Mouse (Mus musculus) Patski (cell line): ENCODE measurements around the gene Gys2. TPM values are rescaled to one million over a fixed set of nuclear protein-coding genes. Genes with fewer than 3 reads are reported as not detected.

Source experiments
- ATAC-seq: fragments of 100-300 bp; one replicate; pipeline ENCODE4 v1.8.0; 2021
- CTCF ChIA-PET: fragments of 350-600 bp; sonication (Branson Sonifier 250); formaldehyde crosslinking; loops from one replicate; lab custom pipeline; 2022; ENCODE audit warnings: inconsistent platforms; lab: Charles Lee
- POLR2A ChIA-PET: fragments of 350-600 bp; sonication (Branson Sonifier 250); formaldehyde crosslinking; loops from one replicate; lab custom pipeline; 2022; ENCODE audit warnings: antibody characterized with exemption, inconsistent platforms; lab: Charles Lee
- DNase-seq: peaks from one replicate; pipeline ENCODE4 v3.0.0-alpha.2; 2011; ENCODE audit warnings: low read depth, low spot score
- H3K27me3 ChIP-seq: fragments of 371-371 bp; one replicate; pipeline ENCODE4 v1.5.1; 2021
- CTCF ChIP-seq: fragments of 100-300 bp; IDR thresholded peaks from one replicate; pipeline ENCODE4 v1.5.1; 2021
- in situ Hi-C: fragments of 300-500 bp; cut with MboI; formaldehyde crosslinking; loops from 3 replicates; pipeline ENCODE4 v1.11.1; 2018; ENCODE audit warnings: low pct_unique_long_range_greater_than_20kb, mixed read lengths
- polyA plus RNA-seq: library from polyadenylated mRNA; unstranded; gene quantifications from one replicate; pipeline ENCODE4 v1.2.3, GENCODE M21; 2021

Gene Gys2
- polyA plus RNA-seq, 1 experiment from 2014 or later, result not detected

DNA sequence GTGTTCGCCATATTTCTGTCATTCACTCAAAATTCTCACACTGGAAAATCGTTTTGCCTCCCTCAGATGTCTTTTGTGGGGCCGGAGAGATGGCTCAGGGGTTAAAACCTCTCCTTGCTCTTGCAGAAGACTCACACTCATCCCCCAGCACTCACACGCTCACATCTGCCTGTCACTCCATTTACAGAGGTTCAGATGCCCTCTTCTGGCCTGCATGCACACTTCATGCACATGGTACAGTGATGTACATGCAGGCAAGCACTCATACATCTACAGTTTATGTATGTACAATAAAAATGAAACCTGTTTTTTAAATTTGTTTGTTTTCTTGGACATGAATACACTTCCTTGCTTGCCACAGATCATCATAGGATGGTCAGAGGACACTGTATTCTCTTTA, 3.3 kb downstream of the Gys2 start:
- ChIA-PET POLR2A (no interaction called here), CTCF (interaction anchor here (1.5 to 2.3 kb wide), 3 partner anchors 11 to 107 kb away, joined by 4 to 10 read pairs (median 5); no protein-coding TSS in a partner anchor)
- no peaks in the 10 kb centered on the region for H3K27me3 ChIP-seq
- in situ Hi-C loops, result no loop called here
- ATAC-seq (peak; percentile 67), DNase-seq (no peak)
- TF ChIP-seq CTCF, result peak; percentile 67

GRCm38 (mm10) chr6:142462194-142462593, 10.7 kb downstream of the Gys2 start:
- ChIA-PET CTCF (interaction anchor here (0.9 kb wide), 1 partner anchor 9 kb away, joined by 3 read pairs; no protein-coding TSS in a partner anchor), POLR2A (no interaction called here)
- H3K27me3 ChIP-seq, result peaks cover 3% of the 10 kb centered on the region
- in situ Hi-C loops, result no loop called here
- DNase-seq, result no peak
- TF ChIP-seq CTCF, result no peak
- ATAC-seq, result no peak

DNA sequence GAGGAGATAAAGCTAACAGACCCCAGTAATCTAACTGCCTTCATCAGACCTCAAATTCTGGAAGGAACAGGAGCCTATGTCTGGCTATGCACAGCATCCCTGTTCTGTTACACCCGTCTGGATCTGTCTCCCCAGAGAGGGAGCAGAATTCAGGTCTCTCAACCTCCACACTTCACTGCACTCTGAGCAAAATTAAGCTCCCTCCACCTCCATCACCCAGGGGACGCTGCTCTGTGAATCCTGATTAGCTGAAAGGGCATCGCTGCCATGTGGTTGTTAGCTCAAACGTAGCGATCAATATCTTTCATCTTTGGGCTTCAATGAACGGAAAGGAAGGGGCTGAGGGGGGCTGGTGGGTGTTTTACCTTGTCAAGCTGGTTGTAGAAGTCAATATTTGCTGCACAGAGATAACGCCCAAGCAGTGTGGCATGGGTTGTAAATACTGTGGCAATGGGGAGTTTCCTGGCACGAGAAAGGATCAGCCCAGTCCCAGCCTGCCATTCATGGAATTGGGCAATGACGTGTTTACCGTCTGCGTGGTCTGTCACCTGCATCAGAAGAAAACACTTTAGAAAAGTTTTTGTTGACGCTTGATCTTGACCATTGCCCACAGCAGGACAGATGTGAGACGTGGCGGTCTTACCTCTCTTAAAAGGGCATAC, 13.8 kb downstream of the Gys2 start:
- ATAC-seq (no peak), DNase-seq (no peak)
- TF ChIP-seq CTCF, result no peak
- POLR2A ChIA-PET, result no interaction called here
- peaks cover 3% of the 10 kb centered on the region for H3K27me3 ChIP-seq
- in situ Hi-C loops, result no loop called here
- CTCF ChIA-PET, result interaction anchor here (0.7 to 1.9 kb wide), 5 partner anchors 8 to 80 kb away, joined by 3 to 7 read pairs (median 4); no protein-coding TSS in a partner anchor

DNA sequence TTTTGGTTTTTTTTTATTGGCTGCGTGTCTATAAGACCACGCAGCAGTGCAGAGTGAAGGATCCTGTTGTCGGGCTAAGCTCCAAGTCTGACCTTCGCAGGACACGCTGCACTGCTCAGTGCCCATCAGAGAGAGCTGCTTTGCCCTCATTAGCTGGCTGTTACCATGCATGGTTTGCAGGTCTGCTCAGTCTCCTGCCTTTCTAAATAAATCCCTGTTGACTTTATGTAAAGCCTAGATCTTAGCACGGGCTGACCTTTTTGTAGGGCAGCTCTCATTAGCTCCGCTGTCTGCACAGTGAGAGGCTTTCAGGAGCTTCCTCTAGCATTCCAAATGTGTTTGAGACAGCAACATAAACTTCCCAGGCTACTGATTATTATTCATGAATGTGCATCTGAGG, 14.9 kb downstream of the Gys2 start:
- DNase-seq (no peak), ATAC-seq (peak; percentile 84)
- ChIA-PET CTCF (interaction anchor here (0.7 to 1.9 kb wide), 6 partner anchors 10 to 54 kb away, joined by 3 to 7 read pairs (median 4); no protein-coding TSS in a partner anchor), POLR2A (no interaction called here)
- H3K27me3 ChIP-seq, result peaks cover 3% of the 10 kb centered on the region
- in situ Hi-C loops, result no loop called here
- no peak for TF ChIP-seq CTCF

DNA sequence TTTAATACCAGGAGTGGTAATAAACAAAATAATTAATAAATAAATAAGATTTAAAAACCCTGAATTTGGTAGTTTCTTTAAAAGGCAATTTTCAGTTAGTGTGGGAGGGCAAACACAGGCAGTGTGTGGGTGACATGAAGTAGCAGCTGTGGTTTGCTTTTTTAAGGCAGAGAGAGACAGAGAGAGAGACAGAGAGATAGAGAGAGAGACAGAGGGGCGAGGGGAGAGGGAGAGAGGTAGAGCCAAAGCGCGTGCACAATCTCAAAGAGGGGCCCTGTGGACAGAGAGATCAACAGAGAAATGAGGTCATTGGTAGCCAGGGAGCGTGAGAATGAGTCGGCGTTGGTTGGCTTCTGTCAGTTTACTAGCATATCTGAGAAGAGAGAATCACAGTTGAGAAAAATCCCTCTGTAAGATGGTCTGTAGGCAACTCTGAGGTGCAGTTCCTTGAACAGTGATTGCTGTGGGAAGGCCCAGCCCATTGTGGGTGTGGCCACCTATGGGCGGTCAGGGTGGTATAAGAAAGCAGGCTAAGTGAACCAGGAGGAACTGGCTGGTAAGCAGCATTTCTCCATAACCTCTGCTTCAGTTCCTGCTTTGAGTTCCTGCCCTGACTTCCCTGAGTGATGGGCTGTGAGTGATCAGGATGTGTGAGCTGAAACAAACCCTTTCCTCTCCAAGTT, 17.5 kb downstream of the Gys2 start:
- H3K27me3 ChIP-seq, result no peaks in the 10 kb centered on the region
- ChIA-PET CTCF (no interaction called here), POLR2A (no interaction called here)
- in situ Hi-C loops, result no loop called here
- ATAC-seq (no peak), DNase-seq (no peak)
- TF ChIP-seq CTCF, result no peak

DNA sequence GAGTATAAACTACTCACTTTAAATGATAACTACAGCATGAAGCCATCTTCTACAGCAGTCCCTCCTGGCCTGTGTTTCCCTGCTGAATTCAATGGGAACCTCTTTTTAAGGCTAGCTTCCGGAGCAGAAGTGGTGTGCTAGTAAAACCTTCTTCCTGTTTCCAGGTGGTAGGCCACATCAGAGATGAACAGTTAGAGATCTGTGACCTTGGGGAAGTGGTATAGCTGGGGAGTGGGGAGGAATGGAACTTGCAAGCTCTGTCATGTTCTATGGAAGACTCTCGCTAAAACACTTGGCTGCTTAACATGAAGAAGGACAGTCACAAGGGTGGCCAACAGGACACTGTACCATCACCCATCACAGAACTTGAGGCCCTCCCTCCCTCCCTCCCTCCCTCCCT, 19.6 kb downstream of the Gys2 start:
- POLR2A ChIA-PET, result interaction anchor here (0.6 kb wide), 1 partner anchor 167 kb away, joined by 3 read pairs; no protein-coding TSS in a partner anchor
- no peak for DNase-seq

GRCm38 (mm10) chr6:142451381-142451780, 21.5 kb downstream of the Gys2 start:
- ChIA-PET POLR2A (no interaction called here), CTCF (interaction anchor here (1.0 kb wide), 1 partner anchor 8 kb away, joined by 3 read pairs; no protein-coding TSS in a partner anchor)
- no peak for ATAC-seq
- TF ChIP-seq CTCF, result no peak
- in situ Hi-C loops, result no loop called here
- no peaks in the 10 kb centered on the region for H3K27me3 ChIP-seq
- no peak for DNase-seq

More for the DNA sequence above, 19.6 kb downstream of the Gys2 start:
- no peaks in the 10 kb centered on the region for H3K27me3 ChIP-seq
- in situ Hi-C loops, result no loop called here
- CTCF ChIA-PET, result interaction anchor here (0.9 kb wide), 1 partner anchor 9 kb away, joined by 3 read pairs; no protein-coding TSS in a partner anchor
- TF ChIP-seq CTCF, result no peak
- ATAC-seq, result no peak

- H3K27me3 ChIP-seq, result peaks cover 6% of the 10 kb centered on the region
- ChIA-PET CTCF (no interaction called here), POLR2A (no interaction called here)
- ATAC-seq (no peak), DNase-seq (no peak)
- no peak for TF ChIP-seq CTCF
- in situ Hi-C loops, result no loop called here
Observed at GRCm38 (mm10) chr6:142429072-142429471, 43.8 kb downstream of the Gys2 start.

DNA sequence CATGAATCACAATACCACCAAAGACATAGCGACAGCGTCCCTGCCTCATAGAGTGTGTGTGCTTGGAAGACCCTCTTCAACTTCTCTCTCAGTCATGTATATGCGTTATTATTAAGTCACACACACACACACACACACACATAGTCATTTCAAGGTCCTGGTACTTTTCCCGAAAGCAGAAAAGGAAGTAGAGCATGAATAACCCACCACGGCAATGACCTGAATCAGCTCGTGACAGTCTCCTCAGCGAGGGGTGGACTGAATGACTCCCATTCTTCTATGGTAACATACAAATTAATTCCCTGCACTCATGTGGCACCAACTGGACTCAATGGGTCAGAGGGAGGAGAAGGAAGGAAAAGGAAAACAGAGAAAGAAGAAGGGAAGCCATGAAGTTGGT, 47.9 kb downstream of the Gys2 start:
- in situ Hi-C loops, result no loop called here
- H3K27me3 ChIP-seq, result peaks cover 16% of the 10 kb centered on the region
- POLR2A ChIA-PET, result no interaction called here
- CTCF ChIA-PET, result no interaction called here
- no peak for ATAC-seq
- DNase-seq, result no peak
- TF ChIP-seq CTCF, result no peak

DNA sequence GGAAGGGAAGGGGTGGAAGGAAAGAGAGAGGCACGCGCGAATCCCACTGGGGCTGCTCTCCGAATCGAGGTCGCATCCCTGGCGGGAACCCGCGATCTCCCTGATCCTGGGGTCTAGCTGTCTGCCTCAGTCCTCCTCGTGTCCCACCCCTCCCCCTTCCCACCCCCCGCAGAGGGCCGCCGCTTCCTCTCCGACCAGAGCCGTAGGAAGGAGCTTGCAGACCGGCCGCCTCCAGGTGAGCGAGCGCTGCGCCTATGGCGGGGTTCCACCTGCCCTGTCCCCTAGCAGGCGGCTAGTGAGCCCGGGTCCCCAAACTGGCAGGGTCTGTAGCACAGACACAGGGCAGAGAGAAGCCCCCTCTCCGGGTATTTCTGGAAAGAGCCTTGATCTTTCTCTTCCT, 58.3 kb downstream of the Gys2 start:
- in situ Hi-C loops, result no loop called here
- TF ChIP-seq CTCF, result no peak
- ChIA-PET POLR2A (no interaction called here), CTCF (no interaction called here)
- no peaks in the 10 kb centered on the region for H3K27me3 ChIP-seq
- no peak for DNase-seq
- no peak for ATAC-seq

- ATAC-seq (no peak), DNase-seq (no peak)
- POLR2A ChIA-PET, result no interaction called here
- H3K27me3 ChIP-seq, result no peaks in the 10 kb centered on the region
- CTCF ChIA-PET, result no interaction called here
- TF ChIP-seq CTCF, result no peak
- in situ Hi-C loops, result no loop called here
Observed at GRCm38 (mm10) chr6:142413845-142414244, 59.1 kb downstream of the Gys2 start.
